Mouse (Mus musculus) mammary gland, adult 2 months (tissue): ENCODE measurements around the gene Vmn2r117. TPM values are rescaled to one million over a fixed set of nuclear protein-coding genes. Genes with fewer than 3 reads are reported as not detected.

Experiments
- polyA plus RNA-seq: library from polyadenylated mRNA; depleted of rRNA; stranded (reverse); fragments of >200 nt; gene quantifications from 2 replicates; pipeline ENCODE4 v1.2.3, GENCODE M21; 2012; ENCODE audit warnings: low replicate concordance; rRNA removed

Gene Vmn2r117
- not detected in 2 replicates for polyA plus RNA-seq

GRCm38 (mm10) chr17:23479599-23479998, at the start of gene Vmn2r117:
Gene Vmn2r117 (minus strand): TSS chr17:23479699.

Other genes with a start within 250 kb of the Vmn2r117 start
- gene Vmn2r114, start 167.2 kb downstream of the Vmn2r117 start, polyA plus RNA-seq: not detected in 2 replicates
- gene Vmn2r115, start 136.0 kb downstream of the Vmn2r117 start, polyA plus RNA-seq: not detected in 2 replicates
- not detected in 2 replicates for gene Vmn2r116, start 95.1 kb downstream of the Vmn2r117 start, polyA plus RNA-seq
- gene Zfp213, start 84.5 kb upstream of the Vmn2r117 start, polyA plus RNA-seq: 16.1 and 22.3 TPM in 2 replicates
- gene Zfp13, start 119.8 kb upstream of the Vmn2r117 start, polyA plus RNA-seq: 9.1 and 16.2 TPM in 2 replicates
- not detected in 2 replicates for gene Zscan10, start 121.2 kb upstream of the Vmn2r117 start, polyA plus RNA-seq
- gene Mmp25, start 165.6 kb upstream of the Vmn2r117 start, polyA plus RNA-seq: 2.6 and 4.7 TPM in 2 replicates
- gene Bicdl2, start 180.8 kb upstream of the Vmn2r117 start, polyA plus RNA-seq: 2.1 and 3.5 TPM in 2 replicates
- 430 and 524 TPM in 2 replicates for gene Hcfc1r1, start 193.9 kb upstream of the Vmn2r117 start, polyA plus RNA-seq
- 26.0 and 28.9 TPM in 2 replicates for gene Thoc6, start 194.2 kb upstream of the Vmn2r117 start, polyA plus RNA-seq
- gene Tnfrsf12a, start 197.8 kb upstream of the Vmn2r117 start, polyA plus RNA-seq: 15.4 and 34.1 TPM in 2 replicates
- 7.3 and 9.1 TPM in 2 replicates for gene Cldn6, start 199.6 kb upstream of the Vmn2r117 start, polyA plus RNA-seq
- gene Cldn9, start 204.3 kb upstream of the Vmn2r117 start, polyA plus RNA-seq: not detected in 2 replicates
- gene 1520401A03Rik, start 243.1 kb upstream of the Vmn2r117 start, polyA plus RNA-seq: 0.06 TPM in 1 of 2 replicates, not detected in the other
- 30.3 and 57.9 TPM in 2 replicates for gene Pkmyt1, start 246.6 kb upstream of the Vmn2r117 start, polyA plus RNA-seq